Mouse (Mus musculus): ENCODE measurements around the gene Irx2. TPM values are rescaled to one million over a fixed set of nuclear protein-coding genes. Genes with fewer than 3 reads are reported as not detected.

Gene Irx2
- total RNA-seq, 2 experiments from 2014 or later = 0.37 to 1.0 TPM

GRCm38 (mm10) chr13:72636331-72636851 is 7.8 kb downstream of the Irx2 start:
- DNase-seq (ENCODE audit: low spot score in 2 of 2) = no peak

DNA sequence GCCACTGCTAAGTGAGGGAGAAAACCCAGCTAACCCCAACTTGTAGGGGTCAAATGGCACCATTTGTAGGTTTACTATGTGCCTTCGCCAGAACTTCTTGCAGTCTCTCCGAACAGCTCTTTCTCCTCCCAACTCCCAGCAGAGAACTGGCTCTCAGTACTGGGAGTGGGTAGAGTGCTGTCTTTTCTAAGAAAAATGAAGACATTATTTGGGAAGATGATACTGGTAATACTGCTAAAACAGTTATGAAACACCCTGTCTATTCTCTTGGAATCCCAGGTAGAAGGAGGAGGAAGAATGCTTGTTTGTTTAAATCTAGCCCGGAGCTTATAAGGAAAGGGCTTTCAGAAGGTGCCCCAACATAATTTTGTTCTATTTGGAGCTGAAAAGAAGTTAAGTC is 8.9 kb downstream of the Irx2 start:
- no peak for DNase-seq (ENCODE audit: low spot score in 2 of 2)

GRCm38 (mm10) chr13:72638401-72639130 is 9.9 kb downstream of the Irx2 start:
- DNase-seq (ENCODE audit: low spot score in 2 of 2) = no peak

DNA sequence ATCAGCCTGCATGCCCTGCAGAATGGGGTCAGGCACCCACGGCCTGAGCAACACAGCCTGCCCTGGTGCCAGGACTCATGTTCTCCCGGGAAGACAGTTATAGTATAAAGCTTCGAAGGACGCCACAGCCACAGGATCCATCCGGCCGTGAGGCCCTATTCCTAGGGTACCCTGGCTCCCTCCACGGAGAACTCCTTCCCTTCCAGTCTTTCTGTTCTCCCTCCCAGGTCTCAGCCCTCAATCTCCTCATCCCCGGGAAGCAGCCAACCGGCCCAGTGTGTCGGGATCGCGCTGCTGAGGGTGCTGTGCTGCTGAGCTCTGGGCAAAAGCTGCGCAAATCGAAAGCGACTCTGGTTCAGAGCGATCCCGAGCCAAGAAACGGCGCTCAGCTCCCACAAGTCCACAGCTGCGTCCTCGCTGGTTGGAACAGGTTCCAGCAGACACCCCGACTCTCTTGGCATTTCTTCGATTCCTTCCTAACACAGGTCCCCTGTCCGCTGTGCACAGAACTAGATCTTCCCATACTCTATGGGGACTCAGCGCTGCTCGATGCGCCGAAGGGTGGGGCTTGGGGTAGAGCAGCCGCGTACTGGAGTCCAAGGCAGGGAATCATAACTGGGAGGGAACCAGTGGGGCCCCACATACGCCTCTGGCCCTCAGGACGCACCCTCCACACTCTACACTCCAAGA is 11.0 kb downstream of the Irx2 start:
- DNase-seq (ENCODE audit: low spot score in 2 of 2) = no peak

- DNase-seq (ENCODE audit: low spot score in 2 of 2) = no peak
Observed at GRCm38 (mm10) chr13:72640131-72640521, 11.5 kb downstream of the Irx2 start.

DNA sequence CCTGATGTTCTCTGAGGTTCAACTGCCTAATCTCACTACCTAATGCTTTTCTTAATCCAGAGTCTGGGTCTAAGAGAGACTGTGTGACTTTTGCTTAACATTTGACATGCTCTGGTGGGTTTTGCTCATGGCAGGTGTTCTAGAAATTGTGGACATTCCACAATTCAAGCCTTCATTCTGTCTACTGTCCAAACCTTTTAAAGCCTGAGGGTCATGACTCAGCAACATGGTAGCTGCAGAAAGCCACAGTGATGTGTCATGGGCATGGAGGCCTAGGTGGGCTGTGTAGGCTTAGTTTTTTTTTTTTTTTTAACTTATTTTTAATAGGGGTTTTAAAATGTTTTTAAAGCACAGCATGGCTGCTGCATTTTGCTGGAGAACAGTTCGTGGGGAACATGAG is 27.8 kb downstream of the Irx2 start:
- DNase-seq (ENCODE audit: low spot score in 2 of 2) = no peak

- no peak for DNase-seq (ENCODE audit: low spot score in 2 of 2)
Observed at GRCm38 (mm10) chr13:72675826-72676225, 47.2 kb downstream of the Irx2 start.
